Mouse (Mus musculus): Measurements from ENCODE around the gene Mrto4. TPM values are rescaled to one million over a fixed set of nuclear protein-coding genes. Genes with fewer than 3 reads are reported as not detected.
A peak's percentile ranks its signal among the peaks of the same experiment; 100 is the strongest.

Gene Mrto4
- polyA plus RNA-seq, 1 experiment from 2014 or later: 132 TPM

- H3K4me1 ChIP-seq (replicated peaks; ENCODE audit: control insufficient read depth, insufficient read depth, low read length): peaks cover 4% of the 10 kb centered on the region
- peaks cover 75% of the 10 kb centered on the region for H3K36me3 ChIP-seq (ENCODE audit: control insufficient read depth, insufficient read depth, low read length)
- H3K9me3 ChIP-seq (ENCODE audit: control insufficient read depth, low read length): no peaks in the 10 kb centered on the region
- no peaks in the 10 kb centered on the region for H3K27me3 ChIP-seq (replicated peaks; ENCODE audit: control insufficient read depth, insufficient read depth, low read length)
- H3K27ac ChIP-seq (ENCODE audit: low read depth): no peak overlapping the region
- no peak overlapping the region for H3K4me2 ChIP-seq (ENCODE audit: low read length)
- ATAC-seq (replicated peaks; ENCODE audit: low FRiP score, low TSS enrichment, low read depth) (no peak), DNase-seq (ENCODE audit: low spot score) (no peak)
- no peak overlapping the region for H3K4me3 ChIP-seq (ENCODE audit: low read depth, low read length)
- WGBS: 91% methylated on average over 3 of the region's 3 CpGs
- H3K9ac ChIP-seq (ENCODE audit: low read length): no peak overlapping the region
These were observed 4.8 kb upstream of the Mrto4 start for GRCm38 (mm10) chr4:139357211-139357610.

- peaks cover 53% of the 10 kb centered on the region for H3K36me3 ChIP-seq (ENCODE audit: control insufficient read depth, insufficient read depth, low read length)
- H3K27ac ChIP-seq (ENCODE audit: low read depth): peak overlapping the region; percentile 98
- peak overlapping the region; percentile 99 for H3K4me2 ChIP-seq (ENCODE audit: low read length)
- ATAC-seq (replicated peaks; ENCODE audit: low FRiP score, low TSS enrichment, low read depth) (peak; percentile 43; the same call in 1 of the 2 replicates), DNase-seq (ENCODE audit: low spot score) (no peak)
- peaks cover 16% of the 10 kb centered on the region for H3K4me1 ChIP-seq (replicated peaks; ENCODE audit: control insufficient read depth, insufficient read depth, low read length)
- peak overlapping the region; percentile 93 for H3K9ac ChIP-seq (ENCODE audit: low read length)
- H3K9me3 ChIP-seq (ENCODE audit: control insufficient read depth, low read length): no peaks in the 10 kb centered on the region
- H3K27me3 ChIP-seq (replicated peaks; ENCODE audit: control insufficient read depth, insufficient read depth, low read length): no peaks in the 10 kb centered on the region
- peak overlapping the region; percentile 97 for H3K4me3 ChIP-seq (ENCODE audit: low read depth, low read length)
- WGBS: 0% methylated on average over 7 of the region's 7 CpGs
These were observed 456 bp upstream of the Mrto4 start for GRCm38 (mm10) chr4:139352832-139353231.

GRCm38 (mm10) chr4:139345416-139346019 is 6.9 kb downstream of the Mrto4 start:
- DNase-seq (ENCODE audit: low spot score) (no peak), ATAC-seq (replicated peaks; ENCODE audit: low FRiP score, low TSS enrichment, low read depth) (no peak)
- whole genome bisulfite sequencing: 80% methylated on average over 23 of the region's 23 CpGs
- Histone ChIP-seq H3K27me3 (replicated peaks; ENCODE audit: control insufficient read depth, insufficient read depth, low read length) (no peaks in the 10 kb centered on the region), H3K4me1 (replicated peaks; ENCODE audit: control insufficient read depth, insufficient read depth, low read length) (peaks cover 1% of the 10 kb centered on the region), H3K4me3 (ENCODE audit: low read depth, low read length) (no peak overlapping the region), H3K4me2 (ENCODE audit: low read length) (no peak overlapping the region), H3K36me3 (ENCODE audit: control insufficient read depth, insufficient read depth, low read length) (peaks cover 42% of the 10 kb centered on the region), H3K27ac (ENCODE audit: low read depth) (no peak overlapping the region), H3K9me3 (ENCODE audit: control insufficient read depth, low read length) (no peaks in the 10 kb centered on the region), H3K9ac (ENCODE audit: low read length) (no peak overlapping the region)

- Histone ChIP-seq H3K27ac (ENCODE audit: low read depth) (no peak overlapping the region), H3K4me2 (ENCODE audit: low read length) (no peak overlapping the region), H3K4me1 (replicated peaks; ENCODE audit: control insufficient read depth, insufficient read depth, low read length) (no peaks in the 10 kb centered on the region), H3K9me3 (ENCODE audit: control insufficient read depth, low read length) (no peaks in the 10 kb centered on the region), H3K27me3 (replicated peaks; ENCODE audit: control insufficient read depth, insufficient read depth, low read length) (no peaks in the 10 kb centered on the region; the same call in 1 of the 2 replicates), H3K9ac (ENCODE audit: low read length) (no peak overlapping the region), H3K4me3 (ENCODE audit: low read depth, low read length) (no peak overlapping the region), H3K36me3 (ENCODE audit: control insufficient read depth, insufficient read depth, low read length) (peaks cover 28% of the 10 kb centered on the region)
- no peak for DNase-seq (ENCODE audit: low spot score)
- ATAC-seq (replicated peaks; ENCODE audit: low FRiP score, low TSS enrichment, low read depth): no peak
- 68% methylated on average over 5 of the region's 5 CpGs for WGBS
These were observed 8.7 kb downstream of the Mrto4 start for GRCm38 (mm10) chr4:139343718-139344117.

- Histone ChIP-seq H3K27me3 (replicated peaks; ENCODE audit: control insufficient read depth, insufficient read depth, low read length) (peaks cover 5% of the 10 kb centered on the region; the same call in 1 of the 2 replicates), H3K27ac (ENCODE audit: low read depth) (no peak overlapping the region), H3K4me1 (replicated peaks; ENCODE audit: control insufficient read depth, insufficient read depth, low read length) (no peaks in the 10 kb centered on the region), H3K36me3 (ENCODE audit: control insufficient read depth, insufficient read depth, low read length) (peaks cover 8% of the 10 kb centered on the region), H3K9ac (ENCODE audit: low read length) (no peak overlapping the region), H3K4me2 (ENCODE audit: low read length) (no peak overlapping the region), H3K4me3 (ENCODE audit: low read depth, low read length) (no peak overlapping the region), H3K9me3 (ENCODE audit: control insufficient read depth, low read length) (no peaks in the 10 kb centered on the region)
- WGBS: 84% methylated on average over 7 of the region's 7 CpGs
- ATAC-seq (replicated peaks; ENCODE audit: low FRiP score, low TSS enrichment, low read depth) (no peak), DNase-seq (ENCODE audit: low spot score) (no peak)
These were observed 10.7 kb downstream of the Mrto4 start for GRCm38 (mm10) chr4:139341556-139342233.

- ATAC-seq (replicated peaks; ENCODE audit: low FRiP score, low TSS enrichment, low read depth) (no peak), DNase-seq (ENCODE audit: low spot score) (no peak)
- H3K4me1 ChIP-seq (replicated peaks; ENCODE audit: control insufficient read depth, insufficient read depth, low read length): no peaks in the 10 kb centered on the region
- WGBS: 75% methylated on average over 4 of the region's 4 CpGs
- no peak overlapping the region for H3K27ac ChIP-seq (ENCODE audit: low read depth)
- no peaks in the 10 kb centered on the region for H3K9me3 ChIP-seq (ENCODE audit: control insufficient read depth, low read length)
- H3K27me3 ChIP-seq (replicated peaks; ENCODE audit: control insufficient read depth, insufficient read depth, low read length): peaks cover 5% of the 10 kb centered on the region; the same call in 1 of the 2 replicates
- no peak overlapping the region for H3K9ac ChIP-seq (ENCODE audit: low read length)
- H3K4me3 ChIP-seq (ENCODE audit: low read depth, low read length): no peak overlapping the region
- H3K36me3 ChIP-seq (ENCODE audit: control insufficient read depth, insufficient read depth, low read length): peaks cover under 1% of the 10 kb centered on the region; the same call in 1 of the 2 replicates
- H3K4me2 ChIP-seq (ENCODE audit: low read length): no peak overlapping the region
These were observed 11.5 kb downstream of the Mrto4 start for GRCm38 (mm10) chr4:139340835-139341234.

GRCm38 (mm10) chr4:139338145-139338544 is 14.2 kb downstream of the Mrto4 start:
- H3K9ac ChIP-seq (ENCODE audit: low read length): no peak overlapping the region
- H3K4me3 ChIP-seq (ENCODE audit: low read depth, low read length): no peak overlapping the region
- H3K4me1 ChIP-seq (replicated peaks; ENCODE audit: control insufficient read depth, insufficient read depth, low read length): no peaks in the 10 kb centered on the region
- ATAC-seq (replicated peaks; ENCODE audit: low FRiP score, low TSS enrichment, low read depth): 0 out of 2 replicates have a peak, but pooled peaks have one; percentile 45
- H3K9me3 ChIP-seq (ENCODE audit: control insufficient read depth, low read length): no peaks in the 10 kb centered on the region
- H3K4me2 ChIP-seq (ENCODE audit: low read length): no peak overlapping the region
- WGBS: 55% methylated on average over 33 of the region's 33 CpGs
- H3K27me3 ChIP-seq (replicated peaks; ENCODE audit: control insufficient read depth, insufficient read depth, low read length): peaks cover 5% of the 10 kb centered on the region; the same call in 1 of the 2 replicates
- no peak overlapping the region for H3K27ac ChIP-seq (ENCODE audit: low read depth)
- no peak for DNase-seq (ENCODE audit: low spot score)
- H3K36me3 ChIP-seq (ENCODE audit: control insufficient read depth, insufficient read depth, low read length): no peaks in the 10 kb centered on the region

- Histone ChIP-seq H3K36me3 (ENCODE audit: control insufficient read depth, insufficient read depth, low read length) (no peaks in the 10 kb centered on the region), H3K27ac (ENCODE audit: low read depth) (no peak overlapping the region), H3K27me3 (replicated peaks; ENCODE audit: control insufficient read depth, insufficient read depth, low read length) (peaks cover 5% of the 10 kb centered on the region; the same call in 1 of the 2 replicates), H3K4me2 (ENCODE audit: low read length) (peak overlapping the region; percentile 46), H3K9me3 (ENCODE audit: control insufficient read depth, low read length) (no peaks in the 10 kb centered on the region), H3K4me3 (ENCODE audit: low read depth, low read length) (peak overlapping the region; percentile 13; the same call in 1 of the 2 replicates), H3K9ac (ENCODE audit: low read length) (no peak overlapping the region), H3K4me1 (replicated peaks; ENCODE audit: control insufficient read depth, insufficient read depth, low read length) (no peaks in the 10 kb centered on the region)
- peak; percentile 89 for DNase-seq (ENCODE audit: low spot score)
- WGBS: 21% methylated on average over 24 of the region's 24 CpGs
- peak; percentile 68; the same call in 1 of the 2 replicates for ATAC-seq (replicated peaks; ENCODE audit: low FRiP score, low TSS enrichment, low read depth)
These were observed 15.4 kb downstream of the Mrto4 start for GRCm38 (mm10) chr4:139336822-139337483.

All from intestine, embryonic 14.5 days (tissue).